Mouse (Mus musculus) spleen, postnatal 10 days (tissue): ENCODE results near the gene Ampd2.

Source experiments
- DNase-seq, 2 experiments: peaks; one replicate each; pipeline ENCODE4 v3.0.0; 2021 to 2022; ENCODE audit warnings: low spot score in 2 of 2

Gene Ampd2

GRCm38 (mm10) chr3:108094976-108095760 lies 8.7 kb upstream of the Ampd2 start:
- no peak for DNase-seq

GRCm38 (mm10) chr3:108094146-108094545 lies 7.7 kb upstream of the Ampd2 start:
- no peak for DNase-seq

DNA sequence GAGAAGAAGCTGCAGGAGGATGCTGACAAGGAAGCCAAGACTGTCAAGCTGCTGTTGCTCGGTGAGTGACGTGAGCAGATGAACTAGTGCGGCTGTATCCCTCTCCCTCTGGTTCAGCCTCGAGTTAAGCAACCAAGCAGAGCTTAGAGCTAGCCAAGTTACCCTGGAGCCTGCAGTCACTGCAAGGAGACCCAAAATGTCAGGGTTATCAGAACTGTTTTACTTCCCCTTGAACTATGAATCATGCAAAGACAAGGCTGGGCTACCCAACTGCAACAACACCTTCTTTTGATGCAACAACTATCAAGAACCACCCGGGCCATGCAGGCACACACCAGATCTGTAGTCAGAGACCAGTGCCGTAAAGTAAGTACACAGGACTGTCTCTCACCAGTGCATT lies 6.9 kb upstream of the Ampd2 start:
- DNase-seq: no peak

GRCm38 (mm10) chr3:108092536-108093115 lies 6.2 kb upstream of the Ampd2 start, which contains the start of gene Gnat2:
Gene Gnat2 (plus strand): TSS chr3:108092789.
- DNase-seq: no peak

DNA sequence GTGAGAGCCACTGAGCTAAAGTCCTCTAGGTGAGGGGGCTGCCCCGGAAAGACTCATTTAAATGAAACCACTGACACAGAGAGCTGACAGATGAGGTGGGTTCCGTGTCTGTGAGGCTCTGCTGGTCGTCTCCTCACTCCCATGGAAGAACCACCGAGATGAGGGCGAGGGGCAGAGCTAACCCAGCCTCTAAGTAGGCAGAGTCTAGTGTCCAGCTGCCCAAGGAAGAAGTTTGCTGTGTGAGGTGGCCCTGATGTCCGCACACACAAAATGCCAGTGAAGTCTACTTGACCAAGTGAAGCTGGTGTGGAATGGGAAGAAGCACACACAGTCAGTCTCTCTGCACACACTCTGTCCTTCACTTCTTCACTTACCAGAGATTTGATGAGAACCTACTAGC lies 5.6 kb upstream of the Ampd2 start:
- no peak for DNase-seq

DNA sequence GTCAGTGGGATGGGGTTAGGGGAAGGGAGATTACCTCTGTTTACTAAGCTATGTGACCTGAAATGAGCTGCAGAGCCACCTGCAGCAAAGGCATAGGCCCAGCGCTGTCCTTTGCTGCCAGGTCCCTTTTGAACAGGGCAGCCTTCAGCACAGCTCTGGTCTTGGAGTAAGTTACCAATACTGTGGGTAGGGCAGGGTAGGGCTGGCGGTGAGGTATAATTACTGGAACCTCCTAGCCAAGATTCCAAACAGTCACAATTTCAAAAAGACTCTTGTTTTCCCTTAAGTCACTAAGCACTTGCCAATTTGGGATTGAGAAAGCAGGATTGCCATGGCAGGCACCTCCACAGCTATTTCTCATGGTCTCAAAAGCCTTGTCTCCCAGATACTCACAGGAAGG lies 4.1 kb upstream of the Ampd2 start:
- DNase-seq: no peak

DNA sequence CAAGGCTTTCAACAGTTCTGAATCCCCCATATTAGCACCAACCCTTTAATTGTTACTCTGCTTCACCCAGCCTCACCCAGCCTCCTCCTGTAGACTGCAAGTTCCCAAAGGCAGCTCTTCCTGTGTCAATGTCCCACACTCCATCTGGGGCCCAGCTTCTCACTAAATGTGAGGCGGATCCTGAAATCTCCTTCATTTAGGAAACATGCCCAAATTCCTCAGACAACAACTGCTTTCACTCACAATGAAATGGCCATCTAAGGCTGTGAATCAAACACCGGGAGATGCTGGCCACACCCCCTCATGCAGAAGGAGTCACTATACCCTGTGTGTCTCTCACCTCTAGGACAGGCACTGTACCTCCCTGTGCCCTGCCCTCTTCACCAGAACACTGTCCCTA lies 3.5 kb upstream of the Ampd2 start:
- DNase-seq: no peak

- DNase-seq: peak in 1 of 2 experiments; percentile 7
Observed at GRCm38 (mm10) chr3:108088842-108089380, 2.5 kb upstream of the Ampd2 start.

DNA sequence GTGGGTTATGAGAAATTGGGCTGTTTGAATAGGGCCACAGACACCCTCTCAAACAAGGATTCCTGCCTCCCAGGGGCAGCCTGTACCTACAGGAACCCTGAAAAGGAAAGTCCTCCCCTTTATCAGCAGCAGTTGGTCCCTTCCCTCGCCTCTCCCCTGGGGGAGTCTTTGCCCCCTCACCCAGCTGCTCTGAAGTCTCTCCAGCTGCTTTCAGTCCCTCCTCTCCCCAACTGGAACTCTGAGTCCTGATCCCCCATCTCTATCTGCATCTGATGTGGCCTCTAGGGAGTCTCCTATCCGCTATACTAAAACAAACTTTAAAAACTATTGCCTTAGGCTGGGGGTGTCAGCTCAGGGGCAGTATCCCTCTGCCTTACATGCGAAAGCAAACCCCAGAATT lies 878 bp upstream of the Ampd2 start:
- DNase-seq: peak in 1 of 2 experiments; percentile 11

GRCm38 (mm10) chr3:108085721-108086469 lies 556 bp downstream of the Ampd2 start:
- peak in 1 of 2 experiments; percentile 42 for DNase-seq

GRCm38 (mm10) chr3:108085281-108085720 lies 1.1 kb downstream of the Ampd2 start:
- DNase-seq: peak; percentile 75 to 87

GRCm38 (mm10) chr3:108084767-108085270 lies 1.6 kb downstream of the Ampd2 start:
- DNase-seq: no peak

GRCm38 (mm10) chr3:108083904-108084407 lies 2.5 kb downstream of the Ampd2 start:
- peak in 1 of 2 experiments; percentile 44 for DNase-seq

- DNase-seq: no peak
Observed at GRCm38 (mm10) chr3:108083161-108083560, 3.3 kb downstream of the Ampd2 start.

GRCm38 (mm10) chr3:108082251-108082875 lies 4.1 kb downstream of the Ampd2 start:
- DNase-seq: no peak

GRCm38 (mm10) chr3:108081681-108082080 lies 4.8 kb downstream of the Ampd2 start:
- no peak for DNase-seq

GRCm38 (mm10) chr3:108076836-108077235 lies 9.6 kb downstream of the Ampd2 start:
- DNase-seq: no peak

DNA sequence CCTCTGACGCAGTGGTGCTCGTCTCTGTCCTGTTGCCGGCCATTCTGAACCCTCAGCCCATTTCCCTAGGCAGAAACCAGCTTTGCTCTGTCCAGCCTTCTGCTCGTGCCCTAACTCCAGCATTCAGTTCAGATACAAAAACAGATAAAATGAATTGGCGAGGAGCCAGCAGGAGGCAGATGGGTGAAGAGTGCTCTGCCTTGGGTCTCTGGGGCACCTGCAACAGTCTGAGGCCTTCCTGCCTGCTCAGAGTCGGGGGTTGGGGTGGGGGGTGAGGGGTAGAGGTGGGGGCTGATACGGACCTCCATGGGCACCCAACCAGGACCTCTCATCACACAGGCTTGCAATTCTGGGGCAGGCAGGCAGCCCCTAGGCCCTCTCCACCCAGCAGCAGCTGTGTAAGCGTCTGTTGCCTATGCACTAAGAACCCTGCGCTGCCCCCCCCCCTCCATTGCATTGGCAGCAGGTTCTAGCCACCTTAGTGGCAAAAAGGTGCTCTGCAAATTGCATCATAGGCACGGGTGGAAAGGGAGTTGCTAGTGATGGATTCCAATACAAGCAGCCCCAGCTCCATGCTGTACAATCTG lies 13.4 kb downstream of the Ampd2 start:
- no peak for DNase-seq

DNA sequence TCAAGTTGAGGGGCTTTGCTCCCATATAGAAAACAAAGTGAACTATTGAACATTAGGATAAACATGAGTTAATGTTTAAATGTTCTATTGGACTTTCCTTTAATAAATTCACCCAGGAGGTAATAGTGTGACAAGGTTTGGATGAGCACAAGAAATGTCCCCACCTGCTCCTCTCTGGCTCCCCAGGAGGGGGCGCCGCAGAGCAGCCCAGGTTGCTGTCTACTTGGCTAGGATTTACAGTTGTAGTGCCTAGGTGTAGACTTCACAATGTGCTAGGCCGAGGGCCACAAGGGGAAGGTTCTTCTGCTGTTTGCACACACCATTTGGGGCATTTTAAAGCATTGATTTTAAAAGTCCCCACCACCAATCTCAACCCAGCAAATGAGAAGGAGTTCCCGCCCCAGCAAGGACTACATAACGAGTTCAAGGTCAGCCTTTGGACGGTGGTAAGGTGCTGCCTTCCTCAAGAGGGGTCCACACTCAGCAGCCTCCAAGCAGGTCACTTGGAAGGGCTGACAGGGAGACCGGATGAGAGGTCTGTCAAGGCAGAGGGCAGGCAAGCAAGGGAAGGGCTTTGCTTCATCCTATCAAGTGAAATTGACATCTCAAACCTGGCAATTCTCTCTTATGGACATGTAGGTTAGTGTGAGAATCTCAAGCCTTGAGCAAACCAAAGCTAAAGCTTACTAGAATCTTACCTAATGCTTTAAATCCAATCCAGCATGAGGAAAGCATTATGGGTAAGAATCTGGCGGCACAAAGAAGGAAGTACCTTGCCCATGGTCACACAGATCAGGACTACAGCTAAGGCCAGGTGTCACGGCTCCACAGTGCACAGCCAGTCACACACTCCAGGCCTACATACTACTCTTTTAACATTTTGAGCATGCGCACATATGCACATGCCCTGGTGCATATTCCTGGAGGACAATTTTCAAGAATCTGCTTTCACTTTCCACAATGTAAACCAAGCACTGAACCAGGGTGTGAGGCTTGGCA lies 15.9 kb downstream of the Ampd2 start:
- peak; percentile 63 to 83 for DNase-seq
